Mouse (Mus musculus) G1E-ER4 (cell line): ENCODE results near the gene Ankrd23. TPM values are rescaled to one million over a fixed set of nuclear protein-coding genes. Genes with fewer than 3 reads are reported as not detected.
"Not testable (repeated sequence)": the region's sequence is repeated elsewhere in the genome, so short reads cannot be mapped to it uniquely, and the experiment has no call there.

Experiments used
- GATA1 ChIP-seq: IDR thresholded peaks from one replicate; pipeline ENCODE4 v1.8.0; 2012; ENCODE audit warnings: low read length, inconsistent platforms
- polyA plus RNA-seq: library from polyadenylated mRNA; stranded (reverse); fragments of >175 nt; gene quantifications from 2 replicates; pipeline ENCODE4 v1.2.3, GENCODE M21; 2012

Gene Ankrd23
- 10.6 and 13.0 TPM in 2 replicates for polyA plus RNA-seq

- TF ChIP-seq GATA1: not testable (repeated sequence)
These were observed at the start of gene Ankrd23 for GRCm38 (mm10) chr1:36536783-36537182. Gene Ankrd23 (minus strand): TSS chr1:36536883.

DNA sequence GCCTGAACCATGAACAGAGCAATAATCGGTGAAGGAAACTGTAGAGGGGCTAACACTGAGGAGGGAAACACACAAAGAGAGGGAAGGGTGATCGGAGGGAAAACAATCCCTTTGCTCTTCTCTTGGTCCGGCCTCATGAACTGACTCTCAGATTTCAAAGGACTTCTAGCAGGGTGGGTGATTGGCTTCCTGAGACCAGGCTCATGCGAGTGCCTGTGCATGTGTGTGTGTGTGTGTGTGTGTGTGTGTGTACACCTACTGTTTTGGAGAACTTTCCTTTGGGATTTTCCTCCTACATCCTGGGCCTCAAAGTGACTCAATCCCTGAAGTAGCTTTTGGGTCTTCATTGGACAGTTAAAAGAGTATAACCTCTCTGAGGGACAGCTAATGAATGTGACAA, 49.6 kb upstream of the Ankrd23 start:
- TF ChIP-seq GATA1: no peak

GRCm38 (mm10) chr1:36583408-36584116, 46.9 kb upstream of the Ankrd23 start:
- no peak for TF ChIP-seq GATA1

DNA sequence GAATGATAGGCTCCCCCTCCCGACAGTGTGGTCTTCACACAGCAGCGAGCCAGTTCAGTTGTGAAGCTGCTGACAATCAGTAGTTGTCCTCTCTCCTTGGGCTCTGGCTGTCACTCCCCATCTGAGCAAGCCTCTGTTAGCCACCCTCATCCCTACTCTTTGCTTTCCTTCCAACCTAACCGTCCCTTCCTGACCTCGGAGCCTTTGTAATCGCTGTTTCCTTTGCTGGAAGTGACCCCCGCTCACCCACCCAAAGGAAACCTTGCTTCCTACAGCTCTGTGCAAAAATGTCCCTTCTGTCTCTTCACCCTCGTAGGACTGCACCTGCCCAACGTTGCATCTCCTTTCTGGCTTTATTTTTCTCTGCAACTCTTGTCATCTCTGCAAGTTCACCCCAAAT, 45.5 kb upstream of the Ankrd23 start:
- no peak for TF ChIP-seq GATA1

DNA sequence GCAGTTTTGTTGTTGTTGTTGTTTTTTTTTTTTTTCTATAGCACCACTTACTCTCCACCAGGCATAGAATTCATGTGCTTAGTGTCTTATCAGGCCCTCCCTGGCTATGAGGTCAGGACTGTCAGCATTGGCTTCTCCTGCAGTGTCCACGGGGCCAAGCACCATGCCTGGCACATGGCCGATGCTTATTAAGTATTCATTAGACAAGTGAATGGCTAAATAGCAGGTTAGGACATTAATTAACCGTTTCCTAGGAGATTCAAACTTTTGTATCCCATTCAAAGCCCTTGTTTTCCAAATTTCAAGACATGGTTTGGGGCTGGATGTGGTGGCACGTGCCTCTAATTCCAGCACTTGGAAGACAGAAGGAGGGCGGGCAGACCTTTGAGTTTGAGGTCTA, 44.6 kb upstream of the Ankrd23 start:
- no peak for TF ChIP-seq GATA1

GRCm38 (mm10) chr1:36580384-36581207, 43.9 kb upstream of the Ankrd23 start:
- TF ChIP-seq GATA1: no peak

- no peak for TF ChIP-seq GATA1
These were observed 43.3 kb upstream of the Ankrd23 start for GRCm38 (mm10) chr1:36579974-36580383.

DNA sequence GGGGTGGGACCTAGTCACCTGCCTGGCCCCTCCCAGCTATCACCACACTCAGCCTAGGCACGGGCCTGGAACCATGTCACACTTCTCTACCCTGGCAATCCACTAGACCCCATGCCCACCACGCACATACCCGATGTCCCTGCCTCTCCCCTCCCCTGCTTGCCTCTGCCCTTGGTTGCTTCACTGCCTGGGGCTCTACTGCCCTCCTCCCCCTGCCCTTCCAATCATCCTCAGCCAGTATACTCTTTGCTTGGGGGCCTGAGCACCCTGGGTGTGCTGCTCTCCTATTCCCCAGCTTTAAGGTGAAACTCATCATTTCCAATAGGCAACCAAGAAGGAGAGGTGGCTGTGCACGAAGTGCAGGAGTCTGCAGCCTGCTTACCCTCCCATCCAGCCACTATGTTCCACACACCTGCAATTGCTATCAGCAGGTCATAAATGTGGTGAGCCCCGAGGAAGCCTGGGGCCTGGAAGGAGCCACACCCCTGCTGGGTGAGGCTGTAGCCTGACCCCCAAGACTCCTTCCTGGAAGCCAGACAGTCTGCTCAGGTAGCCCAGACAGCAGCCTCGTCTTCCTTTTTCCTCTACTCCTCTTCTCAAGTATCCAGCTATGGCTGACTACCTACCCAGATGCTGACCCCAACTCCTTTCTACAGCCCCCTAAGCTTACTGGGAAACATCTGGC, 40.5 kb upstream of the Ankrd23 start:
- TF ChIP-seq GATA1: no peak

DNA sequence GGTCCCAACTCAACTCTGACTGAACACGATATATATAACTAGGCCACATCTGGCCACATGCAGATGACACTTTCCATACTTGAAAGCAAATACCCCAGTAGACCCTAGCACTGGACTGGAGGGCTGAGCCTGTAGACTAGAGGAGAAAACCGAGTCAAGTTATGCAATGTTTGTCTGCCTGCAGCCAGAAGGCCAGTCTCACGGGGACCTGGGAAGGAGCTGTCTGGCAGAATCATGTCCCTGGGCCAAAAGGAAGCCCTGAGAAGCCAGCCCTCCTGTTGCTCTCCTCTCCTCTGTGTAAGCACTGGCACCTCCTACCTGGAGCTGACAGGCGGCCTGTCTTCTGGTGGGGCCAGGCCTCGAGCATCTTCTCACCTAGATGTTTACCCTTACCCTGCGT, 38.7 kb upstream of the Ankrd23 start:
- no peak for TF ChIP-seq GATA1

GRCm38 (mm10) chr1:36574196-36574955, 37.7 kb upstream of the Ankrd23 start:
- no peak for TF ChIP-seq GATA1

GRCm38 (mm10) chr1:36573524-36573923, 36.8 kb upstream of the Ankrd23 start:
- TF ChIP-seq GATA1: no peak

- TF ChIP-seq GATA1: no peak
These were observed 36.0 kb upstream of the Ankrd23 start for GRCm38 (mm10) chr1:36572709-36573108.

DNA sequence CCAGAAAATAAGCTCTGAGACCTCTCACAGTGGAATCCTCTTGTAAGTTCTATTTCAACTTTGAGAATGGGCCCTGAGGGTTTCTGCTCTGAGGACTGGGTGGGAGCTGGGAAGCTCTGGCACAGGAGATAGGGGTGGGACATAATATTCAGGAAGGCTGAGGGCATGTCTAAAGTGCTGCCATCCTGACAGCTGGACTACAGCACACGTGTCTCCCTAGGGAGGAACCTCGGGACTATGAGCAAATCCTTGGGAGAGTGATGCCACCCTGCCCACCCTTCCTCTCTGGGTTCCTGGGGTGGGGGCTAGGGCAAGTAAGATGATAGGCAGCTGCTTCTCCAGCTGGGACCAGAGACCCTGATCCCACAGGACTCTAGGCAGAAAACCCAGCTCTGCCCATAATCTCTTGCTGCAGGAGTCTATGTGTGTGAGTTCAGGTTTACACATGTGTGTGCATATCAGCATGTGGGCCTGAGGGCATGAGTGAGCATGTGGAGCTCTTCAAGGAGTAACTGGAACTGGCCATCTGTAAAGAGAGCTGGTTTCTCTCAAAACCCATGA, 35.5 kb upstream of the Ankrd23 start:
- TF ChIP-seq GATA1: no peak

DNA sequence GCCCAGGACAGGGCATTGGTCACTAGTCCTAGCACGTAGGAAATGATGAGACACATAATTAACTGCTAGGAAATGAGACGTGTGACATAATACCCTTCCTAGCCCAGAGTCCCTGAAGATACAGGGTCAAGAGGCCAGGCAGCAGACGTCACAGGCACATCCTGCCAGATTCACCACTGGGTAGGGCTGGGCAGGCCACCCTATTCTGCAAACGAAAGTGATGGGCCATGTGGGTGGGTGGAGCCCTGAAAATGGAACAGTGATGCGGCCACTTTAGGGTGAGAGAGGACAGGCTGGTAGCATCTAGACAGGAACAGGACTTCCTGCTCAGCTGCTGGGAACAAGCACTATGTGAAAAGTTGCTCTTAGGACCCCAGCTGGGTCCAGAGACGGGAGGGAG, 34.9 kb upstream of the Ankrd23 start:
- no peak for TF ChIP-seq GATA1

GRCm38 (mm10) chr1:36570320-36570719, 33.6 kb upstream of the Ankrd23 start:
- TF ChIP-seq GATA1: no peak
